Comparison of ENCODE assay signal across 13 mouse cellular contexts in genomic region chr9:122244800-122245165, GRCm38 (mm10). TPM values are rescaled to one million over a fixed set of nuclear protein-coding genes. Genes with fewer than 3 reads are reported as not detected.
A peak's percentile ranks its signal among the peaks of the same experiment; 100 is the strongest.
DNase-seq lines count a peak whose midpoint lies in the region; ATAC-seq and TF ChIP-seq lines count a peak whose summit lies in the region.
"Had no signal": no experiment of that assay in that cellular context is flagged by ENCODE, and none has a peak within 500 bp of the region (broad histone marks: within the 10 kb centered on the region; RNA-seq: fewer than 3 reads in every experiment).

No protein-coding gene starts in this region.

- no peaks in the 10 kb centered on the region for H3K4me1 ChIP-seq in lung, postnatal 0 days (ENCODE audit: insufficient read depth, low read depth, low read length)
- H3K4me1 ChIP-seq: intestine, embryonic 15.5 days had no signal

- no peak overlapping the region for H3K27ac ChIP-seq in layer of hippocampus, adult 2 months
- H3K27ac ChIP-seq in lung, postnatal 0 days (ENCODE audit: low read length), result no peak overlapping the region
- H3K27ac ChIP-seq: heart, adult 2 months; heart, embryonic 10.5 days; heart, embryonic 13.5 days; hindbrain, embryonic 12.5 days; intestine, embryonic 15.5 days had no signal

- no peak overlapping the region for H3K9ac ChIP-seq in lung, postnatal 0 days (replicated peaks; ENCODE audit: low read depth)
- H3K9ac ChIP-seq: heart, embryonic 13.5 days; hindbrain, embryonic 12.5 days; intestine, embryonic 15.5 days had no signal

- 38% methylated on average over 2 of the region's 2 CpGs for WGBS in lung, postnatal 0 days

- H3K27me3 ChIP-seq in lung, postnatal 0 days (replicated peaks; ENCODE audit: insufficient read depth, low read length), result no peaks in the 10 kb centered on the region
- H3K27me3 ChIP-seq: heart, embryonic 13.5 days; hindbrain, embryonic 12.5 days; intestine, embryonic 15.5 days had no signal

- TF ChIP-seq EP300 in lung, postnatal 0 days (IDR thresholded peaks at IDR 0.05), result no peak

- TF ChIP-seq CTCF in layer of hippocampus, adult 2 months (conservative IDR thresholded peaks at IDR 0.05), result peak; percentile 1; the same call in 1 of the 2 replicates
- TF ChIP-seq CTCF in lung, postnatal 0 days (IDR thresholded peaks at IDR 0.05), result no peak

- H3K4me3 ChIP-seq in layer of hippocampus, adult 2 months, result no peak overlapping the region
- no peak overlapping the region for H3K4me3 ChIP-seq in lung, postnatal 0 days (ENCODE audit: low read depth, low read length)
- H3K4me3 ChIP-seq: heart, adult 2 months; heart, embryonic 10.5 days; heart, embryonic 13.5 days; hindbrain, embryonic 12.5 days; intestine, embryonic 15.5 days had no signal

- H3K4me2 ChIP-seq in lung, postnatal 0 days (replicated peaks; ENCODE audit: low read depth, low read length), result no peak overlapping the region
- H3K4me2 ChIP-seq: heart, embryonic 13.5 days; hindbrain, embryonic 12.5 days; intestine, embryonic 15.5 days had no signal

- peaks cover 4% of the 10 kb centered on the region; the same call in 1 of the 2 replicates for H3K36me3 ChIP-seq in lung, postnatal 0 days (ENCODE audit: insufficient read depth, low read length)
- H3K36me3 ChIP-seq: intestine, embryonic 15.5 days had no signal

- H3K9me3 ChIP-seq in lung, postnatal 0 days (ENCODE audit: low read length), result no peaks in the 10 kb centered on the region
- H3K9me3 ChIP-seq: heart, embryonic 10.5 days; heart, embryonic 13.5 days; hindbrain, embryonic 12.5 days; intestine, embryonic 15.5 days had no signal

- no peak for DNase-seq in layer of hippocampus, adult 2 months (ENCODE audit: low spot score in 2 of 2)
- no peak for DNase-seq in layer of hippocampus, postnatal 36 days
- peak; percentile 84 for DNase-seq in A20 (ENCODE audit: low read depth, low spot score)
- DNase-seq in lung, postnatal 0 days (ENCODE audit: low spot score), result no peak
- no peak for DNase-seq in ovary, adult 18-20 months (ENCODE audit: low spot score)
- DNase-seq: gastrocnemius, postnatal 25 days had no signal

- ATAC-seq in granulocyte monocyte progenitor cell, adult 5-6 weeks (replicated peaks; ENCODE audit: poor library complexity, severe bottlenecking), result peak; percentile 22; the same call in 1 of the 2 replicates
- ATAC-seq in lung, postnatal 0 days, result no peak
- ATAC-seq: hindbrain, embryonic 16.5 days; intestine, embryonic 15.5 days had no signal

RNA-seq across cellular contexts. Expression of gene Ano10, which starts 49.4 kb away (rescaled TPM):
- total RNA-seq in layer of hippocampus, adult 2 months (2021), result 10 to 100 TPM; 18.3 to 18.8 TPM
- 10 to 100 TPM; 20.4 to 20.8 TPM for total RNA-seq in layer of hippocampus, postnatal 36 days (2021)
- total RNA-seq in granulocyte monocyte progenitor cell, adult 5-6 weeks (2014; fragmentation: Nextera tagmentation), result 11.1 and 19.4 TPM in 2 replicates
- total RNA-seq in granulocyte monocyte progenitor cell, adult 5-6 weeks (2017), result 12.9 and 16.2 TPM in 2 replicates
- 37.4 and 41.6 TPM in 2 replicates for polyA plus RNA-seq in lung, postnatal 0 days (2015; fragmentation: Nextera tagmentation; extraction: Ambion mirVana)
